Mouse (Mus musculus) left cerebral cortex, postnatal 36 days (tissue): ENCODE measurements at regions not wholly inside any gene's neighbourhood (a gene's known extent, or its start where the extent isn't known, plus 50 kb on each side); places are given as distances from the start of the nearest gene placed in this dataset.

ENCODE experiments used
- DNase-seq, 2 experiments: peaks; one replicate each; pipeline ENCODE4 v3.0.0; 2021 to 2022; ENCODE audit warnings: low spot score in 2 of 2, mixed read lengths in 1 of 2
- intact Hi-C: fragments of 180-260 bp; cut with DNase I; formaldehyde crosslinking; loops from one replicate; pipeline ENCODE4 v1.15.1; 2025

DNA sequence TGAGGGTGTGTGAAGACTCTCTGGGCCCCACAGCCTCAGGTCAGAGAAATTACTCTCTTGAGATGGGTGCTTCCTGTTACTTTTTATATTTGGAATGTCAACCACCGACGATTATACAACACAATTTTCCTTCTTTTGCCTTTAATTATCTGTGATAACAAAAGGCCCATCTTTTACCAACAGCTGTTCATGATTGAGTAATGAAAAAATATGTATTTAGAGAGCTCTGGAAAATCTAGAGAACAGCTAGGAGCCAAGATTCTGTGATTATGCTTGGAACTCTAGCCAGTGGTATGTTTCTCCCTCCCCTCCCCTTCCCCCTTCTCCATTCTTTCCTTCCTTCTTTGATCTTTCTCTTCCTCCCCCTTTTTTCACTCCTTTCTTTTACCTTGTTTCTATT lies 546.0 kb upstream of the Cdh11 start:
- DNase-seq, result no peak
- intact Hi-C loops, result no loop called here

DNA sequence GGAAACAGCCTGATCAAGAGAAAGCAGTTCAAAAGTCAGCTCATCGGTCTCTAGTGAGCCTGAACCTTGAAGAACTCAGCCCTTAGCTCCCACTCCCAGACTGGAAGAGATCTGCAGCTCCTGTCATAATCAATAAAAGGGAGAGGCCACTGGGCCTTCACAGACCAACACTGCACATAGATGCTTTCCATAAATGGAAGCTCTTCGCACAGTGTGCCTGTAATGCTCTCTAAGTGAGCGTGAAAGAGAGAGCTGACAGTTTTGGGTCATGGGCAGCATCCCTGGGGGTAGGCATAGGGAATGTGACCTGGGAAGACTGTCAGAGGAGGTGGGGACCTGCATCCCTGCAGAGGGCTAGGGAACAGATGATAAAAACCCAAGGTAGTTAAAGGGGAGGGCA lies 551.9 kb upstream of the Cdh11 start:
- intact Hi-C loops, result no loop called here
- no peak for DNase-seq

DNA sequence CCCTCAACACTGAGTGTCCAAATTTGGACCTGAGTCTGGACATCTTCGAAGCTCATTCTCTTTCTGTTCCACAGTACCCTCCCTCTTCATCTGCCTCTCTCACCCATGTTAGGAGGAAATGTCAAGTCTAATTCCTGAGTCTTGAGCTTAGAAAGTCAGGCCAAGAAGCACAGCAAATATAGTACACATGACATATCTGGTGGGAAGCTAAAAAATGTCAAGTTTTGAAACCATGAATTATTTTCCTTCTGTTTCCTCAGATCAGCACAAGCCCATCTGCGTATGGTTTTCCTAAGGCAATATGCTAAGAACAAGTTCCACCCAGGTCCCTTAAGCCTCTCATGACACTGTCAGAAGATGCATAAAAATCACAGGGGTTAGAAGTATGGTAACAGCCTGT lies 553.6 kb upstream of the Cdh11 start:
- DNase-seq, result no peak
- intact Hi-C loops, result no loop called here

DNA sequence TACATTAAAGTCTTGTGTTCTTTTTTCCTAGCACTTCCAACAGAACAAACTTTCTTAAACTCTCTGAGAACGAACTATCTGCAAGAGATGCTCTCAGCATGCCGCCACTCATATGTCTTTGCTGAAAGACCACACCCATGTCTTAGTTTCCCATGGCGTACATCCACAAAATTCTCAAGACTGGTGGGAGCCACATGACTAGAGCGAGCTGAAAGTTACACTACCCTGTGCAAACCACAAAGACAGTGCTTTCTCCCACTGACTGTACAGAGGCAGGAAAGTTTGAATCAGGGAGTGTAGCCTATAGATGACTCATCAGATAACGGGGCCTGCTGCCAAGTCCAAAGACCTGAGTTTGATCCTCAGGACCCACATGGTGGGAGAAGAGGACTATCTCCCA lies 554.5 kb upstream of the Cdh11 start:
- DNase-seq, result no peak
- intact Hi-C loops, result no loop called here

DNA sequence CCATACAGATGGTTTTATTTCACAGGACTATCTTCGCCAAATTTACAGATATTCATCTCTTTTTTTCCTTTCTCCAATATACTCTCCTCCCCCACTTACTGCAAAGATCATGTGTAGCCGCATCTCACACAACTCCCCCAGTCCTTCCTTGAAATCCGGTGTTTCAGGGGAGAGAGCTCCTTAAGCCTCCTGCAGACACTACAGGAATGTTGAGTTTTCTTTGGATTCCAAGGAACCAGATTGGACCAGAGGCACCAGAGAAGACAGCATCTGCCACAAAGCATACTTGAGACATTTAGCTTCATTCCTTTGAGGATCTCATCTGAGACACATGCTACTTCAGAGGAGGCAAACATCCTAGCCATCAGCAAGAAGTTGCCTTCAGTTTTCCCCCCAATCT lies 558.4 kb upstream of the Cdh11 start:
- peak; percentile 7 to 9 for DNase-seq
- intact Hi-C loops, result no loop called here

DNA sequence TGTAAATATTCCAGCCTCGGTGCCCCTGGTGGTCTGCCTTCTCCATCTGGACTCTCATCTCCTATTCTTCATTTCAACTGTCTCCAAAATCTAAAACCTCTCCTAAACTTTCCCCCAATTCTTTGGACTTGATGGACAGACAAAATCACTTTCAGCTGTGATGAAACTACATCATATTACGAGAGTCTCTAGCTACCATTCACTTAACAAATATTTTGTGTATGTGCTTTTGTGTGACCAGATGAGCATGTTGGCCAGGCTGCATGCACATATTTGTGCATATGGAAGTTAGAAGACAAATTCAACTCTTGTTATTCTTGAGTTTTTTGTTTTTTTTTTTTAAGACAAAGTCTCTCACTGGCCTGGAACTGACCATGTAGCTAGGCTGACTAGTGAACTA lies 559.4 kb upstream of the Cdh11 start:
- no peak for DNase-seq
- intact Hi-C loops, result no loop called here

DNA sequence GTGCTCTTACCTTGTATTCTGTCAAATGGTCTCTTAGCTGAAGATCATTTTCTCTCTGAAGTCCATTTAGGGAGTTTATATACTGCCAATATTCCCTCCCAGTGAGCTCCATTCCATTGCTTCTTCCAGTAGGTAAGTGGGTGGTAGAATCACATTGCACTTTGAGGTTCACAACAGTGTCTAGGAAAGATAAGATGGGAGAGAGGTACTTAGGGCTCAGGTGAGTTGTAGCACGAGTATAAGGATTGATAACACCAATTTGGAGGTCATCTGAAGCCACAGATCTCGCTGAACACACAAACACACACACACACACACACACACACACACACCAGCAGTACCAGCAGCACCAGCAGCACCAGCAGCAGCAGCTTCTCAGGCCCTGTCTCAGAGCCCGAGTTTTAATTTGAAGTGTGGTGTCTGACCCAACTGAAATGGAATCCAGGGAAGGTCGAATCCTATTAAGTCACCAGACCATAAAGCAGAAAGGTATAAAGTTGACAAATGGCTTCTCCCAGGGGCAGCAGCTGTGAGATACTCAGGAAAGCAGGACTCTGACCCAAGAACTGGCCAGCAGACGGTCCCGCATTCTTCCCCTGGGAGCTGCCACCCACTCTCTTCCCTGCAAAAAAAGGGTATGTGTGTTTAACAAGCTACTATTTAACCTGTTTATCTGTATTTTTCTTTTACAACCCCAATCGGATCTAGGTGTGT lies 561.9 kb upstream of the Cdh11 start:
- no peak for DNase-seq
- intact Hi-C loops, result no loop called here

DNA sequence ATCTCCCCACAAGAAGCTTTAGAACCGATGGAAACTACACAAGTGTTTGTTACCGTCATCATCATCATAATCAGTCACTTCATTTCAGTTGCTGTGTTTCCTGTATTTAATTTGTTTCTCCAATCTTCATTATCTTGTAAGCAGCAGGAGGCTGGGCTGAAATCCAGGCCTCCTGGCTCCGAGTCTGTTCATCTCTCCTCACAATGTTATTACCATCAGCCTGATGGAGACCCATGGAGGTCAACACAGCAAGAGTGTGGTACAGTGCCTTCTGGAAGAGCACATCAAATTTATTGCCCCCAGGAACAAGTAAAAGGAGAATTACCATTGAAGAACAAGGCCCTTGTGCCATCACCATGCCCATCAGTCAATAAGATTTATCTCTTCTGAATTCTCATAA lies 576.3 kb upstream of the Cdh11 start:
- intact Hi-C loops, result no loop called here
- DNase-seq, result no peak

DNA sequence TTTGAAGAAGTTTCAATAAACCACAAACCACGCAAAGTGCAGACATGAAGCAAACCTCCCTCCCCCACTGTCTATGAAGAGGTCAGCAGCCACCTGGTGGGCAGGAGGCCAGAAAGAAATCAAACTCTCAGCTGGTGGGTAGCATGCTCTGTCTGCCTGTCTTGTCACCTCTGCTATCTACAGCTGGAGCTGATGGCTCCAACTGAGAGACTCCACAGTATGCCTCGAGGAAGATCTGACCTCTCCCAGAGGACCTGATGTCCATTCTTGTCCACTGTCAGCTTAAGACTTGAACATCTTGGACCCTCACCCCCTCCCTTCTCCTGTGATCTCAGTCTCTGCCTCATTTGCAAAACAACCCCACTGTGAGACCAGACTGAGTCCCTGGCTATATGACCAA lies 585.0 kb upstream of the Cdh11 start:
- DNase-seq, result no peak
- intact Hi-C loops, result no loop called here

DNA sequence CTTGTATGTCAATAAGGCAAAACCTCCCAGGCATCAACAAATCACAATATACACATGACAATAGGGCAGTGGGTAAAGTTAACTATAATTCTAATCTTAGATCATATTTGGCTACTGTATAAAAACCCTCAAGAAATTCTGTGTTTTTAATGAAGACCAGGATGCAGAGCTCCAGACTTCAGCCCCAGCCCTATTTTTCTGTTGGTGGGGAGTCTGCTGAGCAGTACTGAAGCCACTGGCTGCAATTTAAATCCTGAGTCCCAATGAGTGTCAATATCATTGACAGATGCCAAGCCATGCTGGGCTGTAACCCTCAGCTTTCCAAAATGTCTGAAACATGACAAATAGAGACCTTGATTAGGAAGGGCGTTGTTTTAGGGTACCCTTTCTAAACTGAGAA lies 587.6 kb upstream of the Cdh11 start:
- intact Hi-C loops, result no loop called here
- DNase-seq, result no peak

DNA sequence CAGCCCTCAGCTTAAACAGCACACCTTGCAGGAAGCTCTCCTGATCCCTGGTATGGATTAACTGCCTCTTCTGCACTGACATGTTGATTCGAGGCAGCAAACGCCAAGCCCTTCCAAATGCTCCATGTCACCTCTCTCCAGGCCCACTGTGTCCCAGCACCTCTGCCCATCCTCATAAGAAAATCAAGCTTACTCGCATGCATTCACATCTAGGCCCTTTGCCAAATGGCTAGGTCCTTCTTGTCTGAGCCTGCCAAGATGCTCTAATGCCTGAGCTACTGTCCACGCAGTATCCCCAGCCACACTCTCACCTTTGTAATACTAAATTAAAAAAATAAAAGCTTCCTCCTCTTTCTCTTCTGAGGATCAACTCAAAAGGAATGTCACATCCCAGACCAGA lies 588.7 kb upstream of the Cdh11 start:
- DNase-seq, result no peak
- intact Hi-C loops, result no loop called here

DNA sequence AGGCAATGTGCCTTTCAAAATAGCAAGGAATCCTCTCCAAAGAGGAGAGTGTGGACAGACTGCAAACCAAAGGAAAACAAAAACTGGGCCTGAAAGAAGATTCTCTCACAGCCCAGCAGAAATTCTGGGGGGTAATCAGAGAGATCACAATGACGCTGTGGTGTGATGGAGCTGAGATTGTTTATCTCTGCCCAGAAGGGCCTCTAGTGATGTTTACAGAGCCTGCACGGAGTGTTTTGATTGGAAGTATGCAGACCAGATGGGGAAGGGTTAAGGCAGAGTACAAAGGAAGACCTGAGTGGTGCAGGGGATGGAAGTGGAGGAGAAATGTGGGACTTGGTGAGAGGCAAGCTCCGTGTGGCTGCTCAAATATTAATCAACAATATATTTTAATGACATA lies 593.1 kb upstream of the Cdh11 start:
- no peak for DNase-seq
- intact Hi-C loops, result no loop called here

DNA sequence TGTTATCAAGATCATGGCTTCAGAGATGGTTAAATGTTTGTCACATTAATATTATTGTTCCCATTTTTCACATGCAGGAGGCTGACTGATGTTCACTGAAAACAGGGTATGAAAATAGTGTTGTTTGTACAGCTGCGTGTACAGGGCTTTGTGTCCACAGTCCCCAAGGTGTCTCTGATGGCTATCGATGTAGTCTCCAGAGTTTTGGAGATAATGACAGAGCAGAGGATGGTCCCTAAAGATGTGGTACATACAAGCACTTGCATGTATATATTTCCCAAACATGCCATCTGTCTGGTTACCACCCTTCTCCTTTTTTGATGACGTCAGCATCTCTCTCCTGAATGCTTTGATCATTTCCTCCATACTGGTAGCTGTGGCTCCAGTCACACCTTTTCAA lies 596.1 kb upstream of the Cdh11 start:
- intact Hi-C loops, result no loop called here
- no peak for DNase-seq

DNA sequence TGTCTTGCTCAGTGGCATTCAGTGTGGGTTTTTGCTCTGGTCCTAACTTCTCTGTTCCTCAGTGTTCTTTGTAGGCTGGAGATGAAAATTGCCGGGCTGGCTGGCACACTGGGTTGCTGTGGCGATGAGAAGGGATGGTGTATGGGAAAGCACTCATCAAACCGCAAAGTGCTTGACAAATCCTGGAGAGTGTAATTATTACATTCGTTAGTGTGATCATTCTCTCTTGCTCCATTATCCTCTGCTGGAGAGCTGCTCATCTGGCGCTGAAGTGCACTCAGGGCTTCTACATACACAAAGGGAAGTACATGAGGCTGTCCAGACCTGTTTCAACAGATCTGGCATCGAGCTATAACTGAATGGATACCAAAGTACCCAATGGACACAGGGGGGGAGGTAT lies 605.9 kb upstream of the Cdh11 start:
- intact Hi-C loops, result no loop called here
- no peak for DNase-seq

DNA sequence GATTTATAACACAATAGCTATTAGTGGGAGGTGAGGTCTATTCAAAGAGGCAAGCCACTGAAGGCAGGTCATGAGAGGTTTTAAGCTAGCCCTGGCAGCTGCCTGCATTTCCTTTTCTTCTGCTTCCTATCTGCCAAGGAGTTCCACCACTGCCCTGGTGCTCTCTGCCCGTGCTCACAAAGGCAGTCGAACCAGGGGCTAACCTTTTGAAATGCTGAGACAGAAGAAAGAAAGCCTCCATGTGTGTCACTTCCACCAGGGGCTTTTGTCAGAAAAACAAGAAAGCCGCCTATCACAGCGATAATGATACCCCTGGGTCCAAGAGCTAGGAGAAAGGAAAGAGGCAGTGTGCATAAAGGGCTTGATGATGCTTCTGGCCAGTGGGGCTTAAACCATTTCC lies 609.9 kb upstream of the Cdh11 start:
- no peak for DNase-seq
- intact Hi-C loops, result no loop called here

DNA sequence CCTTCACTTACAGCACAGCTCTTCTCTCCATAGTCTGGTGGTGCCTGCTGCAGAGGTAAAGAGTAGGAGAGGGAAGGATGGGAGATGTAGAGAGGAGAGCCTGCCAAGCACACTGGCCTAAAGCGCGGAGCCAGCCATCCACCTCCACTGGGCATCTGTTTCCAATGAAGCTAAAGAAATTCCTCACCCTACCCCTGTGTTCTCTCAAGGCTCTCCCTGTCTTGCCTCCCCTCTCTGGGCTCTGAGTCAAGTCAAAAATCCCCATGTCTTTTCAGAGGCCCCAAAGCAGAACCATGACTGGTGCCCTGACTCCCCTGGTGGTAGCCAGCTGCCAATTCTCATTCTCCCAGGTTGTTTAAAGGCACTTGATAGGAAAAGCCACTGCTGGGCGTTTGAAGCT lies 612.7 kb upstream of the Cdh11 start:
- intact Hi-C loops, result no loop called here
- DNase-seq, result peak in 1 of 2 experiments; percentile 10

DNA sequence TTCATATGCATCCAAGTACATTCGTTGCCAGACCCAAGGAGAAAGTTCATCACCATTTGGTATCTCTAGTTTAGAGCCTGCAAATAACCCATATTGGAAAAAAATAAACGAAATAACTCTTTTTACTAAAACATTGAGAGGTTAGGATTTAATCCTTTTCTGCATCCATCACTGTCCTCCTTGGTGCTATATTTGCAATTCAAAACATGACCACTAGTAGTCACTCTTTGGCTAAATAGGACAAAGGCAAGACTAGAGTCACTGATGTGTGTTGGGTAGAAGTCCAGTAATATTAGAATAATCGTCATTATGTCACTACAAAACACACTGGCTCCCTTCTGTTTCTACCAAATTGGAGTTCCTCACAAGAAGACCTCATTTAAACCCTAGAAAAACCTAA lies 614.0 kb upstream of the Cdh11 start:
- DNase-seq, result no peak
- intact Hi-C loops, result no loop called here

DNA sequence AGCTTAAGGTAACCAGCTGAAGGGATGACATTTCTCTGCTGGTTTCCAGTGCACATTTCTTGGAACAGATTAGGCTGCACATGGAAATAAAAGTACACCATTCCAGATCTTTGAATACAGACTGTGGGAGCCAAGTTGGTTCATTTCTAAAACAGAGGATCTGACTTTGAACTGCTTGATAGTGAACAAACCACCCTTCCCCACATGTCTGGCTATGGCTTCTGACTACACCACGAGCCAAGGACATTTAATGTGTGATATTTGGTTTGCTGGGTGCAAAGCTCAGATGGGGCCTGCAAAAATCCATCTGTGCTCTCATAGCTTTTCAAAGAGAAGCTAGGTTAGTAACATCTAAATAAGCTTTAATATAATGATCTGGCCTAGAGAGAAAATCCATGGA lies 614.7 kb upstream of the Cdh11 start:
- no peak for DNase-seq
- intact Hi-C loops, result no loop called here

DNA sequence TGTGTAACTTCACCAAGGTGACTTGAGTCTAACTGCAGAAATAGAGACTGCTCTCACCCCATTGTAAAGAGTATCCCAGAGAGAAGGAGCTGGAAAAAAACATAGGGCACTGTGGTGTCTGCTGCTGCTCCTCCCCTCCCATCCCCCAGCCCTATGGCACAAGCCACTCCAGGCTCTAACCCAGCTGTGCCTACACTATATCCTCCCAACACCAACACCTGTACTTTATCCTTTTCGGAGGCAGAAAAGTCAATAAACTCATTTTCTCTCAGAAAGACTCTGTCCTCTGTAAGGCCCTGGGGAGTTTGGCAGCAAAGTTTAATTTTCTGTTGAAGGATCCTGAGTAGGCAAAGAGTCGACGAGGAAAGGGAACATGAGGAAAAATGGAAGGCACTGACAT lies 617.3 kb upstream of the Cdh11 start:
- no peak for DNase-seq
- intact Hi-C loops, result no loop called here

DNA sequence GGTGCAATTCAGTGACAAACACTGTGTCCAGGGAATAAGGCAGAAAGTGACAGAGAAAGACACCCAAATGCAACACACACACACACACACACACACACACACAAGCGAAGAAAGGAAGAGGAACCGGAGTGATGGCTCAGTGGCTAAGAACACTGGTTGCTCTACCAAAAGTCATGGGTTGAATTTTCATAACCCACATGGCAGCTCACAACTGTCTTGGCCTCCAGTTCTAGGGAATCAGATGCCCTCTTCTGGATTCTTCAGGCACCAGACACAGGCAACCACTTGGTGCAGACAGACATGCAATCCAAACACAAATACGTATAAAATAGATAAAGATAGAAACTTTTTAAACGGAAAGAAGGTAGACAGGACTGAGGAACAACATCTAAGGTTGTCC lies 618.4 kb upstream of the Cdh11 start:
- intact Hi-C loops, result no loop called here
- no peak for DNase-seq

DNA sequence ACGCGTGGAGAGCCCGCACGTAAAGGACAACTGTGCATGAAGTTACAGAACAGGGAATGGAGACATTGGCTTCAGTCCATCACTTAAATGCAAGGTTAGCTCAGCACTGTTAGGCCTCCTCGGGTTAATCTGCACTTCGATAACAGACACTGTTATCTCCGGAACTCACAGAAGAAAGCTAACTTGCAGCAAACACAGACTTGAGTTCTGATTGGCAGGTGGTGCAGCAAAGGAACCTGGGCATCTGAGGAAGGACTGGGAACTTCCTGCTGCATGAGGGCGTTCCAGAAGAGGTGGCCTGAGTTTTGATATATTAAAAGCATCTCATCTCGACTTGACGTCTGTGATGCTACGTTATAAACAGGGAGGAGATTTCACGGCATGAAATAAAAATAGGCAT lies 620.3 kb upstream of the Cdh11 start:
- no peak for DNase-seq
- intact Hi-C loops, result no loop called here

DNA sequence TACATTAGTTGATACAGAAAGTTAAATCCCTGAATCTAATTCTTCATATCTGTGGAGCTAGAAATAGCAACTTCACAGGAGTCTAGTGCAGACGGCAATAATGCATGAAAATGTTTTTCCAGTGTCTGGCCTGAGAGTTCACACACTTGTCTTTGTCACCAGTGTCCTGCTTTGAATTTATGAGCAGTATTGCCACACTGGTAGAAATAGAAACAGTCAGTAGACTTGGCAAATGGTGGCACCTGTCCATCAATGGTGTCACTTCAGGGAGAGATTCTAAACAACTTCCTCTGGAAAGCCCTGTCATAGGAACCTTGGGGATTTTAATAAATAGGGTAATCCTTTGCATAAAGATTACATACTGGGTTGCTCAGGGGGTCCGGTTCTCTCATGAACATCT lies 621.5 kb upstream of the Cdh11 start:
- no peak for DNase-seq
- intact Hi-C loops, result no loop called here
